Mouse (Mus musculus) CH12.LX (cell line): Measurements from ENCODE around the gene Ppil2. TPM values are rescaled to one million over a fixed set of nuclear protein-coding genes. Genes with fewer than 3 reads are reported as not detected.
A peak's percentile ranks its signal among the peaks of the same experiment; 100 is the strongest.

Experiments used
- DNase-seq: peaks from one replicate; pipeline ENCODE4 v3.0.0-alpha.2; 2013; ENCODE audit errors: extremely low read depth
- H3K27ac ChIP-seq: 2 replicates; pipeline ENCODE4 v1.5.1; 2012; ENCODE audit warnings: low read depth, mild to moderate bottlenecking, control low read depth, moderate library complexity; ENCODE audit not compliant: insufficient read depth
- H3K27me3 ChIP-seq: replicated peaks from 2 replicates; pipeline ENCODE3; 2012; ENCODE audit warnings: inconsistent platforms
- H3K36me3 ChIP-seq, 2 experiments: replicated peaks in 1 of 2; 2 replicates each; pipeline versions ENCODE3 to v1.6.1; 2012; ENCODE audit warnings: inconsistent platforms in 1 of 2, low read length in 1 of 2, mild to moderate bottlenecking in 1 of 2, mixed read lengths in 1 of 2, moderate library complexity in 1 of 2; ENCODE audit not compliant: control insufficient read depth in 1 of 2, insufficient read depth in 1 of 2
- H3K4me1 ChIP-seq, 2 experiments: 2 replicates each; pipeline ENCODE4 v1.6.1; 2012; ENCODE audit warnings: inconsistent platforms in 1 of 2, moderate library complexity in 1 of 2; ENCODE audit not compliant: insufficient read depth in 2 of 2, control insufficient read depth in 1 of 2
- H3K4me2 ChIP-seq: 2 replicates; pipeline ENCODE4 v1.6.1; 2012; ENCODE audit warnings: low read depth, mild to moderate bottlenecking, control low read depth; ENCODE audit not compliant: poor library complexity, insufficient read depth, severe bottlenecking
- H3K4me3 ChIP-seq, 3 experiments: fragments of 150-350 bp in 1 of 3; sonication (generic) in 1 of 3; replicated peaks in 1 of 3; 2 replicates each; pipeline versions ENCODE3 to v1.5.1; 2011 to 2012; ENCODE audit warnings: low read depth in 2 of 3, low read length in 2 of 3, mild to moderate bottlenecking in 2 of 3, moderate library complexity in 2 of 3, control low read depth in 1 of 3, improper control_type of control experiment in 1 of 3, inconsistent platforms in 1 of 3, mixed read lengths in 1 of 3; ENCODE audit not compliant: poor library complexity in 1 of 3
- H3K79me2 ChIP-seq: replicated peaks from 2 replicates; pipeline ENCODE4 v1.6.1; 2012; ENCODE audit warnings: mild to moderate bottlenecking, moderate library complexity; ENCODE audit not compliant: control insufficient read depth, poor library complexity, insufficient read depth, severe bottlenecking; ENCODE audit errors: extremely low read depth
- H3K9ac ChIP-seq: 2 replicates; pipeline ENCODE4 v1.6.1; 2012; ENCODE audit warnings: low read depth, mild to moderate bottlenecking, control low read depth, moderate library complexity; ENCODE audit not compliant: insufficient read depth
- H3K9me3 ChIP-seq: replicated peaks from 2 replicates; pipeline ENCODE3; 2012; ENCODE audit warnings: low read length, inconsistent platforms, mixed read lengths
- BHLHE40 ChIP-seq: IDR thresholded peaks from 2 replicates; pipeline ENCODE4 v1.6.1; 2011; ENCODE audit warnings: mild to moderate bottlenecking, low read depth, low read length, improper control_type of control experiment
- CHD1 ChIP-seq: IDR thresholded peaks from 2 replicates; pipeline ENCODE4 v1.6.1; 2012; ENCODE audit warnings: low read depth, low read length, improper control_type of control experiment, inconsistent platforms
- CTCF ChIP-seq, 2 experiments: IDR thresholded peaks in 1 of 2; conservative IDR thresholded peaks in 1 of 2; 2 replicates each; pipeline ENCODE4 v1.5.1; 2011 to 2012; ENCODE audit warnings: low read depth in 2 of 2, low read length in 2 of 2, improper control_type of control experiment in 1 of 2, inconsistent platforms in 1 of 2, mild to moderate bottlenecking in 1 of 2, moderate library complexity in 1 of 2
- EP300 ChIP-seq: IDR thresholded peaks from 2 replicates; pipeline ENCODE4 v1.6.1; 2011; ENCODE audit warnings: low read length, improper control_type of control experiment
- GABPA ChIP-seq: IDR thresholded peaks from 2 replicates; pipeline ENCODE4 v1.6.1; 2012; ENCODE audit warnings: low read depth, low read length, improper control_type of control experiment, inconsistent platforms; ENCODE audit not compliant: insufficient replicate concordance
- IRF4 ChIP-seq: IDR thresholded peaks from 2 replicates; pipeline ENCODE4 v1.6.1; 2014; ENCODE audit warnings: low read depth, mild to moderate bottlenecking, inconsistent platforms, low read length, improper control_type of control experiment
- JUND ChIP-seq: conservative IDR thresholded peaks from 2 replicates; pipeline ENCODE4 v1.6.1; 2011; ENCODE audit warnings: low read depth, low read length, improper control_type of control experiment
- KAT2A ChIP-seq: IDR thresholded peaks from 2 replicates; pipeline ENCODE4 v1.6.1; 2012; ENCODE audit warnings: low read length, improper control_type of control experiment, inconsistent platforms; ENCODE audit not compliant: insufficient replicate concordance
- MAX ChIP-seq: IDR thresholded peaks from 2 replicates; pipeline ENCODE4 v1.6.1; 2011; ENCODE audit warnings: low read length, improper control_type of control experiment
- MYC ChIP-seq: IDR thresholded peaks from 2 replicates; pipeline ENCODE4 v1.6.1; 2011; ENCODE audit warnings: low read depth, mild to moderate bottlenecking, improper control_type of control experiment, low read length
- NRF1 ChIP-seq: IDR thresholded peaks from 2 replicates; pipeline ENCODE4 v1.6.1; 2014; ENCODE audit warnings: low read depth, mild to moderate bottlenecking, inconsistent platforms, low read length, improper control_type of control experiment, moderate library complexity
- RAD21 ChIP-seq: IDR thresholded peaks from 2 replicates; pipeline ENCODE4 v1.6.1; 2011; ENCODE audit warnings: low read depth, mild to moderate bottlenecking, low read length, improper control_type of control experiment, moderate library complexity
- SMC3 ChIP-seq: IDR thresholded peaks from 2 replicates; pipeline ENCODE4 v1.6.1; 2011; ENCODE audit warnings: low read depth, low read length, improper control_type of control experiment
- TBP ChIP-seq: conservative IDR thresholded peaks from 2 replicates; pipeline ENCODE4 v1.6.1; 2011; ENCODE audit warnings: low read depth, low read length, improper control_type of control experiment
- dilution Hi-C: fragments of 300-500 bp; cut with MboI; formaldehyde crosslinking; loops from 2 replicates; pipeline ENCODE4 v1.14.3; 2020; ENCODE audit warnings: low sequenced_read_pairs; ENCODE audit not compliant: extremely low pct_unique_long_range_greater_than_20kb, extremely low pct_ligation_motif_present
- in situ Hi-C: fragments of 300-500 bp; cut with MboI; formaldehyde crosslinking; loops from 3 replicates; pipeline ENCODE4 v1.14.3; 2019; ENCODE audit warnings: low sequenced_read_pairs, low pct_ligation_motif_present, low pct_unique_long_range_greater_than_20kb, mixed read lengths
- polyA plus RNA-seq: library from polyadenylated mRNA; unstranded; fragments of >175 nt; gene quantifications from 2 replicates; pipeline ENCODE4 v1.2.1, GENCODE M21; 2012; ENCODE audit warnings: low read depth; ENCODE audit not compliant: insufficient read length
- total RNA-seq, 2 experiments: library from RNA; depleted of rRNA; stranded (reverse); fragments of 300-350 nt in 1 of 2; fragments of >200 nt in 1 of 2; gene quantifications; 2 replicates each; pipeline ENCODE4 v1.2.3; 2012 to 2014

The Ppil2 gene
- total and polyA plus RNA-seq, 3 experiments = 82.9 to 102 (median 90.1) TPM

DNA sequence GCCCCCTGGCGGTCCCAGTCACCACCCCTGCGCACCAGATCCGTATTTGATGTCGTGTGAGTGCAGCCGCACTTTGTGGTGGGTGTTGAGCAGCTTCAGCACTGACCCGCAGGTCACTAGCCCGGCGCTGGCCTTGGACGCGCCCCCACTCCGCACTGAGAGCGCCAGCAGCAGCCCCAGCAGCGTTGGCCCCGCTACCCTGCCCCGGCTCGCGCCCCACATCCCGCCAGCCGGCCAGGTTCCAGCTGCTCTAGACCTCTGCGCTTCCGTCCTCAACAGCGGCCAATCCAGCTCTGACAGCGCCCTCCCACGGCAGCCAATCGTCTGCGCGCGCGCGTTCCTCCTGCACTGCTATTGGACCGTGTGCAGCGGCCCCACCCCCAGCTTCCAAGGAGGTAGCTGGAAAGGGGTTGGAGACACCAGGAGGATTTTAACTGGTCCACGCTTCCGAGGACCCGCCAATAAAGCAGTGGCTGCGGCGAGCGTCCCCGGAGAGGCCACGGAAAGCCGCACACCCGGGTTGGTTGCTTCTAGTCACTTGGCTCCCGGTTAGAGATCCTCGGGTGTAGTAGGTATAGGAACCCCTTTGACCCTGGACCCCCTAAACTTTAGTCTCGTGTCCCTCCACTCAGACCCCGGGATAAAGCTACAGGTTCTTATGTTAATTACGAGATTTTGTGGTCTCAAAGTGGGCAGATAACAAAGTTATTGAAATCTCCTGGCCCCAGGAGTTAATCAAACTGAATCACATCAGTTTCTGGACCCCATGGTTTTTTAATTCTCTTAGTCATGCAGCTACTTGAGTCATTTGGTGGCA is 21.2 kb upstream of the Ppil2 start, which contains the start of gene Sdf2l1 (continued):
- TF ChIP-seq CHD1 = peak; percentile 84; the same call in 1 of the 2 replicates

DNA sequence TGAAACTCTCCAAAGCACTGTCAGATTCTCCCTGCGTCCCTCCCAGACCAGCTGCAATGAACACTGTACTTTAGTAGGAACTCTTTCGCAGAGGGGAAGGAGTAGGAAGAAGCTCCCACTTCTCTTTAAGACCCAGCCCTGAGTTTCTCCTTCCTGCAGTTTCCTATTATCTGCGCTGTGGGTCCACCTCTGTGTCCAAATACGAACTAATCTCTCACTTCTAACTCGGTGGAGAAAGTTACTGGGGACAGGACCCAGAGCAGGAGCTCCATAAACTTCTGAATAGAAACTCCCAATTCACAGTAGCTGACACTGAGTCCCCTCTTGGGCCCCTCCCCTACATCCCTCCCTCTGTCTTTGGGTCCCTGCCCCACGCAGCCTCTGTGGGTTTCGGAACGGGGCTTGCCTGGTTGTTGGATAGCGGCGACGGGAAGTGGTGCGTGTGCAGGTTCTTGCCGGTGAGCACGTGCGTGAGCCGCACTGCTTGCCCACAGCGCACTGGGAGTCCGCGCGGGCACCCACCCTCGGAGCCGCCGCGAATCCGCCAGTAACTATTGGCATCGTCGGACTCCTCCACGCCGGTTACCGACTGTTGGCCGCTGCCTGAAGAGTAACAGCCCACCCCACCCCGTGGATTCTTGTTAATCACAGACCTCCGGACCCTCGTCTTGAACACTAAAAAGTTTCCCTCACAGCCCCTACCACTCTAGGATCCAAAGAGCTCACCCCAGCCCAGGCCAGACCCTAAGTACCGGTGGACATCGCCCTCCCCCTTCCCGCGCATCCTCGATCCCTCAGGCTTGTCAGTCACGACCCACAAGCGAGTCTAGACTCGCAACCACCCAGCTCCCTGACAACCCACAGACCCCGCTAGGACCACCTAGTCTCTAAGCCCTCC is 20.4 kb upstream of the Ppil2 start:
- dilution Hi-C loops = no loop called here
- no peaks in the 10 kb centered on the region for H3K9me3 ChIP-seq
- peak overlapping the region; percentile 83 for H3K4me2 ChIP-seq
- DNase-seq = no peak
- TF ChIP-seq BHLHE40 (peak; percentile 85), MYC (peak; percentile 84; the same call in 1 of the 2 replicates), KAT2A (no peak), NRF1 (peak; percentile 40), JUND (no peak), MAX (peak; percentile 83), CTCF (conservative IDR thresholded peaks at IDR 0.05 in 1 of 2, IDR thresholded peaks at IDR 0.05 in 1 of 2; ENCODE audit: low read depth in 2 of 2, low read length in 2 of 2) (0 out of 4 replicates have a peak, but pooled peaks of 1 of the 2 experiments have one; percentile 12)
- H3K4me1 ChIP-seq = peaks cover 10 to 26% of the 10 kb centered on the region in 2 experiments
- in situ Hi-C loops = loop anchor here (5.0 kb wide), 2 partner anchors 71 to 151 kb away; partner anchors contain the start of gene Ube2l3
- H3K4me3 ChIP-seq = peak overlapping the region; percentile 75 to 92 (median 76)
- H3K9ac ChIP-seq = peak overlapping the region; percentile 58
- H3K79me2 ChIP-seq = no peaks in the 10 kb centered on the region; the same call in 1 of the 2 replicates
- no peak overlapping the region for H3K27ac ChIP-seq
- no peaks in the 10 kb centered on the region for H3K27me3 ChIP-seq
- H3K36me3 ChIP-seq = peaks cover 0 to 14% of the 10 kb centered on the region in 2 experiments

DNA sequence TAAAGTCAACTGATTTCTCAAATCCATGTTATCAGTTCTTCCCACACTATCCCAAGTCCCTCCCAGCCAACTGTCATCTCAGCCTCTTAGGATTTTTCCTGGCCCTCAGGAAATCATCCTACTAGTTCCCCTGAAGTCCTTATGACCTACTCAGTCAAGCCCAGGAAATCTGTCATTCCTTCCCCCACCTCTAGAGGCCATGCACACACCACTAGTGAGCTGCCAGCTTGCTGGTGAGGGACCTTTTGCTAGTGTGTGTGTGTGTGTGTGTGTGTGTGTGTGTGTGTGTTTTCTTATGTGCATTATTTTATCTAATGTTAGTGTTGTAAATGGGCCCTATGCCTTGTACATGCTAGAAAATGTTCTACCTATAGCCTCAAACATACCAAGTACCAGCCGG is 16.2 kb upstream of the Ppil2 start:
- no peak overlapping the region for H3K9ac ChIP-seq
- peaks cover 9 to 26% of the 10 kb centered on the region in 2 experiments for H3K36me3 ChIP-seq
- H3K27ac ChIP-seq = no peak overlapping the region
- peak; percentile 81 for DNase-seq
- no peak overlapping the region for H3K4me3 ChIP-seq
- peaks cover 6 to 41% of the 10 kb centered on the region in 2 experiments for H3K4me1 ChIP-seq
- peaks cover 16% of the 10 kb centered on the region for H3K79me2 ChIP-seq
- in situ Hi-C loops = no loop called here
- no peaks in the 10 kb centered on the region for H3K27me3 ChIP-seq
- dilution Hi-C loops = no loop called here
- H3K4me2 ChIP-seq = no peak overlapping the region
- no peaks in the 10 kb centered on the region for H3K9me3 ChIP-seq
- TF ChIP-seq TBP = 0 out of 2 replicates have a peak, but pooled peaks have one; percentile 20
- TF ChIP-seq GABPA = no peak
- 0 out of 2 replicates have a peak, but pooled peaks have one; percentile 36 for TF ChIP-seq IRF4
- TF ChIP-seq SMC3 = peak; percentile 73
- TF ChIP-seq EP300 = no peak
- TF ChIP-seq CTCF (conservative IDR thresholded peaks at IDR 0.05 in 1 of 2, IDR thresholded peaks at IDR 0.05 in 1 of 2; ENCODE audit: low read depth in 2 of 2, low read length in 2 of 2) = peak; percentile 70 to 96
- peak; percentile 91 for TF ChIP-seq RAD21
